Mouse (Mus musculus) neutrophil, adult 5-6 weeks (primary cell): ENCODE results near the gene Sprr4. TPM values are rescaled to one million over a fixed set of nuclear protein-coding genes. Genes with fewer than 3 reads are reported as not detected.
"Not testable (repeated sequence)": the region's sequence is repeated elsewhere in the genome, so short reads cannot be mapped to it uniquely, and the experiment has no call there.

ENCODE experiments used
- ATAC-seq: fragments of 151-379, 151-347 bp; 2 replicates; pipeline ENCODE4 v1.8.0; 2017; ENCODE audit warnings: mild to moderate bottlenecking, moderate TSS enrichment; ENCODE audit not compliant: insufficient number of reproducible peaks, poor library complexity, low FRiP score, severe bottlenecking; ENCODE audit errors: extremely low read depth
- total RNA-seq: library from RNA; stranded (forward); fragments of 200-1000 nt; gene quantifications from 2 replicates; pipeline ENCODE4 v1.2.3, GENCODE M21; 2017

Gene Sprr4
- not detected in 2 replicates for total RNA-seq

DNA sequence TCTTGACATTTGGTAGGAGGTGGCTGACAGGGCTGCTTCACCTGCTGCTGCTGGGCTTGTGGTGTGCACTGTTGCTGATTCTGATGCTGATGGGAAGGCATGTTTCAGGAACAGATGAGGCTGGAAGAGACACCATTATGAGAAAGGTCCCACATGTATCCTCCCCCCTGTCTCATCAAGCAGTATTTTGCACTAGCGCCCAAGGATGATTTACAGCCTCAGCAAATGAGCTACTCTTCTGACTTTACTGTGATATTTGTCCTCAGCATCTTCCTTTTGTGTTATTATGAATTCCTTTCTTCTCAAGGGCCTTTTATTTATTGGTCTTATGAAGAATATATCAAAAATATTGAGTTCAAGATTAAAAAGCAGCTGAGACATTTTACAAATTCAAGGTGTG, at the start of gene Sprr4:
Sprr4 (minus strand) TSS at position 101 of the 400 bp plus-strand sequence.
- ATAC-seq, result no peak

DNA sequence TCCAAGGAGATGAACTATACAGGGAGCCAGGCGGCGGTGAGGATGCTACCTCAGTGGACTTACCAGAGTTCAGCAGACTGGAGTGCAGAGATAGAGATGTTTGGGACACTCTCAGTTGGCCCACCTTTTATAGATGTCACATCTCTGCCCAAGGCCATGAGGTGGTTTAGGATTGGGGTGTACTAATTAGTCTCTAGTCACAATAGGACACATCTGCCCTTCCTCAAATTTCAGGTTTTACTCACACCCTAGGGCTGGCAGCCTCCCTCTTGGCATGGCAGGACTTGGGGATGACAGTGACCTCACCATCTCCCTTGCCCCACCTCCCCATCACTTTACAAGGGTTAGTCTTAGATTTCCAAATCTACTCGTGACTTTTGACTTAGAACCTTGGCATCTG, 34.1 kb upstream of the Sprr4 start, which contains the start of gene 2310046K23Rik:
2310046K23Rik (minus strand) TSS at position 101 of the 400 bp plus-strand sequence.
- ATAC-seq, result no peak

DNA sequence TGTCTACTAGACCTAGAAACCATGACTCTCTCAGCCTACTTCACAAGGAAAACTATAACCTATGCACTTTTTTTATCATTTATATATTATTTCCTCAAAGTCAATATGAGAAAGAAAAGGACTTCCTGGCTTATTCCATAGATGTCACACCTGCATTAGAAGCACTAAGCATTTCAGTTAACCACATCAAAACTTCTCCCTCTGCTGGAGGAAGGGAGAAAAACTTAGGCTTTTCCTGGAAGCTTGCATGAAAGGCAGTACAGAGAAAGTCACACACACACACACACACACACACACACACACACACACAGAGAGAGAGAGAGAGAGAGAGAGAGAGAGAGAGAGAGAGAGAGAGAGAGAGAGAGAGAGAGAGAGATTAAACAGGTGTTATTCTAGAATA, 12.0 kb upstream of the Sprr4 start:
- ATAC-seq, result no peak

DNA sequence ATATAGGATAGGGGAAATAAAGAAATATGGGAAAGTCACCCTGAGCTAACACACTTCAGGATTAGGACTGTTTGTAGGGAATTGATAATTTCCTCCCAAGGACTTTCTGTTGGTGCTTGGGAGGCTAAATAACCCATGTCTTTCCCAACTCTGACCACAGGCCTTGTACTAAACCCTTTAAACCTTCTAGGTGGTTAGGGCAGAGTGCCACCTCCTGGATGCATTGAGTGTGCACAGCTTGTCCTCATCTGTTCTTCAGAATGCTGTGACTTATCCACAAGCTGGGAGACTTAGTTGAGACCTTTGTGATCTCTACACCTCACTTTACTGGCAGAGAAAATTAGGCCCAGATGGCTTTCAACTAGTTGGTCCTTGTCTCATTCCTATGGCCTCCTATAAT, 10.5 kb upstream of the Sprr4 start:
- ATAC-seq, result no peak

GRCm38 (mm10) chr3:92508185-92508584, 7.9 kb upstream of the Sprr4 start:
- ATAC-seq, result no peak

DNA sequence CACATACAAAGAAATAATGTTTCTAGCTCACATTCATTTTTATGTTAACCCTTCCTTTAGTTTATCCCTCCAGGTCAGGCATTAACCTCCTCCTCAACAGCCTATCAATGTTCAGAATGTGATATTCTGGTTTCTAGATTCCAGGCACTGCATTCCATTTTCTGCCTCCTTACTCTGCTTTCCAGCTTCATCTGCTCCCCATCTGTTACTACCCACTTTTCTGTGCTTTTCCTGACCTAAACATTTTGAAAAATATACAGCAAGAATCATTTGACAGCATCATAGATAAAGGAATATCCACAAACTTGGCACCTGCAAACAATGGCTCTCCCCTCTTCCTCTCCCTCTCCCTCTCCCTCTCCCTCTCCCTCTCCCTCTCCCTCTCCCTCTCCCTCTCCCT, 3.2 kb upstream of the Sprr4 start:
- no peak for ATAC-seq

GRCm38 (mm10) chr3:92490262-92490661, 10.0 kb downstream of the Sprr4 start:
- ATAC-seq, result not testable (repeated sequence)

DNA sequence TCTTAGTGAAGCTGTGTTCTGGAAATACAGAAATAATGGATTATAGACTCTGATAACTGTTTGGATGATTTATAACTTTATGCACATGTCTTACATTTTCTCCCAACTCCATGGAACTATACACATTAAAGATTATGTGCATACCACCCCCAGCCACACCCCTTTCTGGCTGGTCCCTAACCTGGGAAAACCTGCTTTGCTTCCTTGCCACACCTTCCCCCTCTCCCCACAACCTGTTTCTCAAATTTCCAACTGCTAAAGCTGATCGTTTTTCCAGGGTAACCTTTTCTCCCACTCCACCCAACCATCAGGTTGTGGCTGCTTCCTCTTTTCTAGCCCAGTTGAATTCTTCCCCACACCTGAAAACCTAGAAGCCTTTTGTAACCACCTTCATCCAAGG, 14.0 kb downstream of the Sprr4 start:
- ATAC-seq, result no peak

- no peak for ATAC-seq
Observed at GRCm38 (mm10) chr3:92485863-92486262, 14.4 kb downstream of the Sprr4 start, which contains the start of gene Sprr1a. Gene Sprr1a, minus strand, starts transcription at chr3:92485895.

DNA sequence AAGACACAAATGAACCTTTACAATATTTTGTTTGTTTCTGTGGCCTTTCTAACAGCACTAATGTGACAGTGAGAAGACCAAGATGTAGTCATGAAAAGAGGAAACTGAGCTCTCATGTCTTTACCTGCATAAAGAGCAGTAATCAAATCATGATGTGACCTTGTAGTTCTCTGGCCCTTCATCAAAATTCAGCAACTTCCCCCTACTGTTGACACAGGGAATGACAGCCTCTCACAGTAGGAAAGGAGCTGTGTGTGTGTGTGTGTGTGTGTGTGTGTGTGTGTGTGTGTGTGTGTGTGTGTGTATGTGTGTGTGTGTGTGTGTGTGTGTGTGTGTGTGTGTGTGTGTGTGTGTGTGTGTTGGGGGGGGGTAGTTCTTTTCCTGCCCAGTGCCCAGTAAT, 19.0 kb downstream of the Sprr4 start:
- ATAC-seq, result not testable (repeated sequence)

GRCm38 (mm10) chr3:92470111-92470510, 30.2 kb downstream of the Sprr4 start:
- no peak for ATAC-seq

DNA sequence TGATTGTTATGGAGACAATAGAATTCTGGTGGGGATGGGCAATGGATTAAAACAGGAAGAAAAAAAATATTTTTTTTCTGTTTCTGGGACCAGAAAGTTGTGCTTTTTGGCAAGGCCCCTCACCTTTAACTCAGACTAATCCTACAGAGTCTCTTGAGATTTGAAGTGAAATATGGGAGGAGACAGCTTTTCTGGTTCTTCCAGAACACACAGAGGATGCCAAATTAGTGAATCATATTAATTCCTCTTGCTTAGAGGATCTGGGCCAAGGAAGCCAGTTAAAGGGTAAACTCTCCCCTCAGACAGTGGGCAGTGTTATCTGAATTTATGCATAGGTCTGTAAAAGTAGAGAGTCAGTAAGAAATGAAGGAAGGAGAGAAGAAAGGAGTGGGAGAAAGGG, 32.9 kb downstream of the Sprr4 start:
- ATAC-seq, result no peak

GRCm38 (mm10) chr3:92466576-92466975, 33.7 kb downstream of the Sprr4 start:
- ATAC-seq, result no peak

- no peak for ATAC-seq
Observed at GRCm38 (mm10) chr3:92458620-92459019, 41.7 kb downstream of the Sprr4 start, which contains the start of gene Sprr3. Gene Sprr3, minus strand, starts transcription at chr3:92458720.

- no peak for ATAC-seq
Observed at GRCm38 (mm10) chr3:92455151-92455550, 45.1 kb downstream of the Sprr4 start.

Other genes with a start within 250 kb of the Sprr4 start
- gene Sprr2a3, start 215.1 kb downstream of the Sprr4 start, total RNA-seq, result not detected in 2 replicates
- not detected in 2 replicates for gene Sprr2b, start 183.9 kb downstream of the Sprr4 start, total RNA-seq
- gene Sprr2d, start 161.4 kb downstream of the Sprr4 start, total RNA-seq, result not detected in 2 replicates
- gene Sprr2e, start 148.3 kb downstream of the Sprr4 start, total RNA-seq, result not detected in 2 replicates
- gene Sprr2f, start 135.3 kb downstream of the Sprr4 start, total RNA-seq, result not detected in 2 replicates
- gene Sprr2h, start 114.8 kb downstream of the Sprr4 start, total RNA-seq, result not detected in 2 replicates
- not detected in 2 replicates for gene Sprr2i, start 92.5 kb downstream of the Sprr4 start, total RNA-seq
- gene Sprr2j-ps, start 82.4 kb downstream of the Sprr4 start, total RNA-seq, result not detected in 2 replicates
- 2.1 and 3.1 TPM in 2 replicates for gene Gm9774, start 71.1 kb downstream of the Sprr4 start, total RNA-seq
- gene Sprr2k, start 67.9 kb downstream of the Sprr4 start, total RNA-seq, result not detected in 2 replicates
- gene Sprr1b, start 61.7 kb downstream of the Sprr4 start, total RNA-seq, result not detected in 2 replicates
- not detected in 2 replicates for gene Sprr3, start 41.8 kb downstream of the Sprr4 start, total RNA-seq
- gene Sprr1a, start 14.6 kb downstream of the Sprr4 start, total RNA-seq, result not detected in 2 replicates
- gene 2310046K23Rik, start 34.0 kb upstream of the Sprr4 start, total RNA-seq, result 0.98 TPM in 1 of 2 replicates, not detected in the other
- gene Ivl, start 73.2 kb upstream of the Sprr4 start, total RNA-seq, result not detected in 2 replicates
- not detected in 2 replicates for gene Smcp, start 88.5 kb upstream of the Sprr4 start, total RNA-seq
- gene 2210017I01Rik, start 107.0 kb upstream of the Sprr4 start, total RNA-seq, result not detected in 2 replicates
- gene Lce6a, start 121.2 kb upstream of the Sprr4 start, total RNA-seq, result not detected in 2 replicates
- not detected in 2 replicates for gene Lce1a1, start 147.8 kb upstream of the Sprr4 start, total RNA-seq
- gene Lce1b, start 156.4 kb upstream of the Sprr4 start, total RNA-seq, result not detected in 2 replicates
- gene Lce1a2, start 169.8 kb upstream of the Sprr4 start, total RNA-seq, result not detected in 2 replicates
- not detected in 2 replicates for gene Lce1c, start 178.8 kb upstream of the Sprr4 start, total RNA-seq
- not detected in 2 replicates for gene Lce1d, start 186.7 kb upstream of the Sprr4 start, total RNA-seq
- not detected in 2 replicates for gene Lce1e, start 208.6 kb upstream of the Sprr4 start, total RNA-seq
- gene Lce1f, start 219.9 kb upstream of the Sprr4 start, total RNA-seq, result not detected in 2 replicates
- not detected in 2 replicates for gene Gm38119, start 238.6 kb upstream of the Sprr4 start, total RNA-seq